In genomic region chr4:84081518-84081917, GRCm38 (mm10) we compare ENCODE assay signal across 24 mouse cellular contexts.
"Had no signal": no experiment of that assay in that cellular context is flagged by ENCODE, and none has a peak within 500 bp of the region (broad histone marks: within the 10 kb centered on the region; RNA-seq: fewer than 3 reads in every experiment).

No protein-coding gene starts in this region.

- H3K9me3 ChIP-seq: heart, embryonic 10.5 days; heart, embryonic 12.5 days; hindbrain, embryonic 10.5 days; hindbrain, embryonic 12.5 days; intestine, embryonic 15.5 days; limb, embryonic 13.5 days; limb, embryonic 15.5 days; liver, embryonic 12.5 days had no signal

- H3K4me1 ChIP-seq: heart, embryonic 12.5 days; hindbrain, embryonic 10.5 days; hindbrain, embryonic 12.5 days; limb, embryonic 15.5 days; liver, embryonic 12.5 days had no signal

- H3K4me2 ChIP-seq: heart, embryonic 12.5 days; hindbrain, embryonic 12.5 days; hindbrain, embryonic 14.5 days; intestine, embryonic 15.5 days; limb, embryonic 13.5 days; limb, embryonic 15.5 days; liver, embryonic 12.5 days had no signal

- H3K9ac ChIP-seq: heart, embryonic 12.5 days; hindbrain, embryonic 12.5 days; hindbrain, embryonic 14.5 days; intestine, embryonic 15.5 days; limb, embryonic 13.5 days; limb, embryonic 15.5 days; liver, embryonic 12.5 days; liver, embryonic 14.5 days had no signal

- H3K36me3 ChIP-seq: heart, embryonic 10.5 days; heart, embryonic 12.5 days; hindbrain, embryonic 10.5 days; hindbrain, embryonic 12.5 days; intestine, embryonic 15.5 days; limb, embryonic 13.5 days; limb, embryonic 15.5 days; liver, embryonic 12.5 days had no signal

- H3K27me3 ChIP-seq: heart, embryonic 12.5 days; hindbrain, embryonic 12.5 days; intestine, embryonic 15.5 days; limb, embryonic 13.5 days; limb, embryonic 15.5 days; liver, embryonic 12.5 days had no signal

- ATAC-seq: hindbrain, embryonic 16.5 days; inflammation-experienced regulatory T-cells, adult 6 months; intestine, embryonic 15.5 days; intestine, postnatal 0 days; liver, embryonic 12.5 days had no signal

- H3K27ac ChIP-seq: heart, adult 2 months; heart, embryonic 10.5 days; hindbrain, embryonic 10.5 days; hindbrain, embryonic 12.5 days; hindbrain, embryonic 14.5 days; intestine, embryonic 15.5 days; layer of hippocampus, adult 2 months; limb, embryonic 13.5 days; limb, embryonic 15.5 days; liver, embryonic 12.5 days; liver, embryonic 14.5 days had no signal

- DNase-seq: gastrocnemius, postnatal 14 days; gastrocnemius, postnatal 36 days; heart, adult 2 months; heart, postnatal 10 days; heart, postnatal 4 days; kidney, adult 18-20 months; kidney, adult 8-10 months; kidney, postnatal 10 days; kidney, postnatal 4 days; layer of hippocampus, postnatal 36 days had no signal

- H3K4me3 ChIP-seq: heart, adult 2 months; heart, embryonic 10.5 days; heart, embryonic 12.5 days; hindbrain, embryonic 10.5 days; hindbrain, embryonic 12.5 days; intestine, embryonic 15.5 days; layer of hippocampus, adult 2 months; limb, embryonic 13.5 days; limb, embryonic 15.5 days; liver, embryonic 12.5 days had no signal
